Mouse (Mus musculus): Measurements from ENCODE around the gene Ctsf.

DNA sequence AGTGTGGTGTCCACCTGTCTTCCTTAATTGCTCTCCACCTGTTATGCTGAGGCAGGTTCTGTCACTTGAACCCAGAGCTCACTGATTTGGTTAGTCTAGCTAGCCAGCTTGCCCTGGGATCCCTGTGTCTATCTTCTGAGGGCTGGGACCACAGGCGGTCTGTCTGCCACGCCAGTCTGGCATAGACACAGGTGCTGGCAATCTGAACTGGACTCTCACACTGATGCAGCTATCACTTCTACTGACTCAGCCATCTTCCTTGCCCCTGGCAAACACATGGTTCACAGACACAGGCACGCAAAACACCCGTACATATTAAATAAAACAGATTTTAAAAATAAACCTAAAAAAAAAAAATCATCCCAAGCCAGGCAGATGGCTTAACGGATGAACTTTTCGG lies 17.9 kb upstream of the Ctsf start:
- TF ChIP-seq CTCF (IDR thresholded peaks at IDR 0.05; ENCODE audit: control insufficient read depth, insufficient read depth, insufficient replicate concordance, low read depth, low read length) = no peak
- no peak for TF ChIP-seq POLR2A (IDR thresholded peaks at IDR 0.05; ENCODE audit: control insufficient read depth, low read depth, low read length)

All from testis, adult 2 months (tissue).